Mouse (Mus musculus): ENCODE measurements around the gene Ttc38.
"Not testable (repeated sequence)": the region's sequence is repeated elsewhere in the genome, so short reads cannot be mapped to it uniquely, and the experiment has no call there.

Gene Ttc38

GRCm38 (mm10) chr15:85822011-85822359, 10.1 kb upstream of the Ttc38 start:
- DNase-seq (ENCODE audit: low spot score in 2 of 2) = no peak

GRCm38 (mm10) chr15:85826676-85827075, 5.4 kb upstream of the Ttc38 start:
- no peak for DNase-seq (ENCODE audit: low spot score in 2 of 2)

GRCm38 (mm10) chr15:85828071-85828470, 4.0 kb upstream of the Ttc38 start:
- no peak for DNase-seq (ENCODE audit: low spot score in 2 of 2)

- no peak for DNase-seq (ENCODE audit: low spot score in 2 of 2)
Observed at GRCm38 (mm10) chr15:85829470-85829869, 2.6 kb upstream of the Ttc38 start.

- no peak for DNase-seq (ENCODE audit: low spot score in 2 of 2)
Observed at GRCm38 (mm10) chr15:85832599-85832998, 493 bp downstream of the Ttc38 start.

GRCm38 (mm10) chr15:85835335-85835734, 3.2 kb downstream of the Ttc38 start:
- DNase-seq (ENCODE audit: low spot score in 2 of 2) = no peak

GRCm38 (mm10) chr15:85836887-85837286, 4.8 kb downstream of the Ttc38 start:
- no peak for DNase-seq (ENCODE audit: low spot score in 2 of 2)

GRCm38 (mm10) chr15:85840983-85841382, 8.9 kb downstream of the Ttc38 start:
- no peak for DNase-seq (ENCODE audit: low spot score in 2 of 2)

- DNase-seq (ENCODE audit: low spot score in 2 of 2) = no peak
Observed at GRCm38 (mm10) chr15:85841796-85842360, 9.8 kb downstream of the Ttc38 start.

- no peak for DNase-seq (ENCODE audit: low spot score in 2 of 2)
Observed at GRCm38 (mm10) chr15:85845071-85845470, 13.0 kb downstream of the Ttc38 start.

GRCm38 (mm10) chr15:85851656-85852392, 19.7 kb downstream of the Ttc38 start:
- no peak for DNase-seq (ENCODE audit: low spot score in 2 of 2)

GRCm38 (mm10) chr15:85858980-85859489, 26.9 kb downstream of the Ttc38 start:
- no peak for DNase-seq (ENCODE audit: low spot score in 2 of 2)

GRCm38 (mm10) chr15:85859490-85860031, 27.5 kb downstream of the Ttc38 start, which contains the start of gene Gtse1:
Gene Gtse1, plus strand, starts transcription at chr15:85859745.
- peak; percentile 97 to 99 for DNase-seq (ENCODE audit: low spot score in 2 of 2)

- DNase-seq (ENCODE audit: low spot score in 2 of 2) = not testable (repeated sequence)
Observed at GRCm38 (mm10) chr15:85865913-85866312, 33.8 kb downstream of the Ttc38 start.

- peak; percentile 70 to 77 for DNase-seq (ENCODE audit: low spot score in 2 of 2)
Observed at GRCm38 (mm10) chr15:85867696-85868095, 35.6 kb downstream of the Ttc38 start.

- no peak for DNase-seq (ENCODE audit: low spot score in 2 of 2)
Observed at GRCm38 (mm10) chr15:85877336-85877735, 45.2 kb downstream of the Ttc38 start.

- peak; percentile 96 for DNase-seq (ENCODE audit: low spot score in 2 of 2)
Observed at GRCm38 (mm10) chr15:85878848-85879497, 46.9 kb downstream of the Ttc38 start, which contains the start of gene Trmu. Gene Trmu, plus strand, starts transcription at chr15:85879312.

- no peak for DNase-seq (ENCODE audit: low spot score in 2 of 2)
Observed at GRCm38 (mm10) chr15:85879498-85879895, 47.4 kb downstream of the Ttc38 start.

GRCm38 (mm10) chr15:85885606-85886005, 53.5 kb downstream of the Ttc38 start:
- DNase-seq (ENCODE audit: low spot score in 2 of 2) = no peak

- no peak for DNase-seq (ENCODE audit: low spot score in 2 of 2)
Observed at GRCm38 (mm10) chr15:85889235-85889634, 57.1 kb downstream of the Ttc38 start.

- DNase-seq (ENCODE audit: low spot score in 2 of 2) = no peak
Observed at GRCm38 (mm10) chr15:85891971-85892370, 59.9 kb downstream of the Ttc38 start.

GRCm38 (mm10) chr15:85892498-85893118, 60.5 kb downstream of the Ttc38 start:
- no peak for DNase-seq (ENCODE audit: low spot score in 2 of 2)
